Comparison of ENCODE assay signal across 11 mouse cellular contexts in the genomic region with DNA sequence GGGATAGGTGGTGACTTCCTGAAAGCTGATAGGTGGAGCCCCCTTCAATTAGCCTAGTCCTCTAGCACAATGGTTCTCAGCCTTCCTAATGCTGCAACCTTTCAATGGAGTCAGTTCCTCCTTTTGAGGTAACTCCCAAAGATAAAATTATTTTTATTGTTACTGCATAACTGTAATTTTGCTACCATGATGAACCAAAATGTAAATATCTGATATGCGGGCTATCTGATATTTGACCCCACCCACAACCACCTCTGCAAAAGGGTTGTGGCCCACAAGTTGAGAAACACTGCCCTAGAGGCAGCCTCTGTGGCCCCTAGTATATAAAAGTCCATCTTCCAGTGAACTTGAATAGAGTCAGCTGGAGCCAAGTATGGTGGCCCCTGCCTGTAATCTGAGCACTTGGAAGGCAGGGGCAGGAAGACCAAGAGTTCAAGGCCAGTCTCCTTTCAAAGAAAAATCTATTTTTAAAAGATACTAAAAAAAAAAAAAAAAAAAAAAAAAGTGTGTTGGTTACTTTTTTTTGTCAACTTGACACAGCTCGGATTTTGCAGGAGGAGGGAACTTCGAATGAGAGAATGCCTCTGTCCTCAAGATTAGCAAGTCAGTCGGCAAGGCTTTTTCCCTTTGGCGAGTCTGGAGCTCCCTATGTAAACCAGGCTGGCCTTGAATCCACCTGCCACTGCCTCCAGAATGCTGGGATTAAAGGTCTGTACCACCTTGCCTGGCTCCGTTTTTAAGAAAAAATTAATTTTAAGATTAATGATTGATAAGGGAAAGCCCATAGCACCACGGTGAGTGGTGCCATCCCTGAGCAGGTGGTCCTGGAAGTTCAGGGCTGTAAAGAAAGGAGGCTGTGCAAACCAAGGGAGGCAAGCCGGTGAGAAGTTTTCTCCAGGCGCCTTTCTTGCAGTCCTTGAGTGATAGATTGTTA. TPM values are rescaled to one million over a fixed set of nuclear protein-coding genes. Genes with fewer than 3 reads are reported as not detected.
DNase-seq lines count a peak whose midpoint lies in the region; ATAC-seq and TF ChIP-seq lines count a peak whose summit lies in the region.
"Had no signal": no experiment of that assay in that cellular context is flagged by ENCODE, and none has a peak within 500 bp of the region (broad histone marks: within the 10 kb centered on the region; RNA-seq: fewer than 3 reads in every experiment).

No protein-coding gene starts in this region.

- no peaks in the 10 kb centered on the region for H3K9me3 ChIP-seq in erythroblast, embryonic 14.5 days (ENCODE audit: control insufficient read depth, low read length)
- no peaks in the 10 kb centered on the region for H3K9me3 ChIP-seq in limb, embryonic 13.5 days
- H3K9me3 ChIP-seq in limb, embryonic 10.5 days (replicated peaks) = no peaks in the 10 kb centered on the region

- TF ChIP-seq POLR2A in bone marrow, adult 2 months (IDR thresholded peaks at IDR 0.05; ENCODE audit: borderline replicate concordance, control insufficient read depth, low read depth, low read length) = no peak

- no peak overlapping the region for H3K27ac ChIP-seq in limb, embryonic 13.5 days
- no peak overlapping the region for H3K27ac ChIP-seq in limb, embryonic 10.5 days
- peak overlapping the region; percentile 16; the same call in 1 of the 2 replicates for H3K27ac ChIP-seq in bone marrow, adult 2 months (ENCODE audit: control insufficient read depth, insufficient read depth, low read depth, low read length, poor library complexity)

- ATAC-seq in erythroblast, adult 5-6 weeks (replicated peaks; ENCODE audit: low FRiP score, poor library complexity, severe bottlenecking) = no peak
- no peak for ATAC-seq in limb, embryonic 13.5 days (ENCODE audit: low FRiP score, low read depth)

- peak overlapping the region; percentile 80; the same call in 1 of the 2 replicates for H3K4me2 ChIP-seq in limb, embryonic 13.5 days (replicated peaks)

- H3K4me3 ChIP-seq in erythroblast, embryonic 14.5 days (replicated peaks) = peak overlapping the region; percentile 70
- no peak overlapping the region for H3K4me3 ChIP-seq in limb, embryonic 13.5 days
- H3K4me3 ChIP-seq in limb, embryonic 10.5 days = no peak overlapping the region
- H3K4me3 ChIP-seq in bone marrow, adult 2 months (replicated peaks; ENCODE audit: control insufficient read depth, low read depth, low read length) = no peak overlapping the region

- peaks cover 19% of the 10 kb centered on the region for H3K36me3 ChIP-seq in erythroblast, embryonic 14.5 days (ENCODE audit: control insufficient read depth)
- peaks cover 3% of the 10 kb centered on the region; the same call in 1 of the 2 replicates for H3K36me3 ChIP-seq in limb, embryonic 13.5 days
- H3K36me3 ChIP-seq in limb, embryonic 10.5 days = peaks cover 4% of the 10 kb centered on the region; the same call in 1 of the 2 replicates

- intact Hi-C loops in left cerebral cortex, postnatal 4 days (cut with DNase I) = no loop called here

- H3K27me3 ChIP-seq in erythroblast, embryonic 14.5 days (ENCODE audit: control insufficient read depth) = no peaks in the 10 kb centered on the region
- 0 out of 2 replicates have a peak, but pooled peaks cover 2% of the 10 kb centered on the region for H3K27me3 ChIP-seq in limb, embryonic 13.5 days
- H3K27me3 ChIP-seq in limb, embryonic 10.5 days (ENCODE audit: low read depth, poor library complexity, severe bottlenecking) = no peaks in the 10 kb centered on the region

- WGBS in limb, embryonic 13.5 days = 52% methylated on average over 9 of the region's 9 CpGs
- 59% methylated on average over 9 of the region's 9 CpGs for WGBS in limb, embryonic 10.5 days
- WGBS in bone marrow, adult 2 months = 64% methylated on average over 9 of the region's 9 CpGs

- no peak for DNase-seq in limb, embryonic 10.5 days (ENCODE audit: low spot score)
- peak; percentile 39 to 42 for DNase-seq in kidney, postnatal 36 days
- no peak for DNase-seq in frontal cortex, postnatal 25 days (ENCODE audit: low spot score in 2 of 2)
- DNase-seq in left cerebral cortex, postnatal 4 days = no peak
- DNase-seq: adrenal gland, postnatal 10 days; cerebellum, adult 11 months; lung, adult 18-20 months had no signal

- peaks cover 90% of the 10 kb centered on the region for H3K4me1 ChIP-seq in erythroblast, embryonic 14.5 days (ENCODE audit: control insufficient read depth)
- peaks cover 12% of the 10 kb centered on the region for H3K4me1 ChIP-seq in limb, embryonic 13.5 days
- H3K4me1 ChIP-seq in limb, embryonic 10.5 days = peaks cover 16% of the 10 kb centered on the region
- peaks cover 1% of the 10 kb centered on the region; the same call in 1 of the 2 replicates for H3K4me1 ChIP-seq in bone marrow, adult 2 months (ENCODE audit: control insufficient read depth, insufficient read depth, low read length)

- no peak overlapping the region for H3K9ac ChIP-seq in limb, embryonic 13.5 days

- TF ChIP-seq CTCF in bone marrow, adult 2 months (IDR thresholded peaks at IDR 0.05; ENCODE audit: control insufficient read depth, insufficient read depth, low read length) = no peak

RNA-seq across cellular contexts. Expression of gene Taldo1, which starts 1.4 kb away (rescaled TPM):
- 53.1 and 91.9 TPM in 2 replicates for polyA plus RNA-seq in erythroblast, embryonic 14.5 days (2012)
- total RNA-seq in erythroblast, adult 5-6 weeks (2015; ENCODE audit: low replicate concordance) = 132 and 180 TPM in 2 replicates
- 443 and 565 TPM in 2 replicates for total RNA-seq in erythroblast, adult 5-6 weeks (2017; ENCODE audit: low replicate concordance)
- polyA plus RNA-seq in limb, embryonic 13.5 days (2015; fragmentation: Nextera tagmentation; extraction: Ambion mirVana) = 266 and 280 TPM in 2 replicates
- 258 and 272 TPM in 2 replicates for polyA plus RNA-seq in limb, embryonic 10.5 days (2016; fragmentation: Nextera tagmentation; extraction: Ambion mirVana)
- polyA plus RNA-seq in bone marrow, adult 2 months (2011; ENCODE audit: insufficient read depth, insufficient read length, low replicate concordance, missing spikeins) = 324 and 522 TPM in 2 replicates
- 100 to 1,000 TPM; 146 to 152 TPM for total RNA-seq in left cerebral cortex, postnatal 4 days (2021)

RNA-seq across cellular contexts. Expression of gene Gatd1, which starts 23.3 kb away (rescaled TPM):
- 0.16 and 0.42 TPM in 2 replicates for polyA plus RNA-seq in erythroblast, embryonic 14.5 days (2012)
- 6.3 and 9.2 TPM in 2 replicates for total RNA-seq in erythroblast, adult 5-6 weeks (2015; ENCODE audit: low replicate concordance)
- total RNA-seq in erythroblast, adult 5-6 weeks (2017; ENCODE audit: low replicate concordance) = 4.9 and 6.0 TPM in 2 replicates
- polyA plus RNA-seq in limb, embryonic 13.5 days (2015; fragmentation: Nextera tagmentation; extraction: Ambion mirVana) = 73.8 and 75.9 TPM in 2 replicates
- 44.5 and 56.4 TPM in 2 replicates for polyA plus RNA-seq in limb, embryonic 10.5 days (2016; fragmentation: Nextera tagmentation; extraction: Ambion mirVana)
- polyA plus RNA-seq in bone marrow, adult 2 months (2011; ENCODE audit: insufficient read depth, insufficient read length, low replicate concordance, missing spikeins) = 26.2 and 33.6 TPM in 2 replicates
- 10 to 100 TPM; 43.1 to 44.6 TPM for total RNA-seq in left cerebral cortex, postnatal 4 days (2021)

RNA-seq across cellular contexts. Expression of gene Cend1, which starts 38.7 kb away (rescaled TPM):
- polyA plus RNA-seq in erythroblast, embryonic 14.5 days (2012) = not detected in 2 replicates
- total RNA-seq in erythroblast, adult 5-6 weeks (2015; ENCODE audit: low replicate concordance) = not detected in 2 replicates
- total RNA-seq in erythroblast, adult 5-6 weeks (2017; ENCODE audit: low replicate concordance) = not detected in 2 replicates
- 5.1 and 5.2 TPM in 2 replicates for polyA plus RNA-seq in limb, embryonic 13.5 days (2015; fragmentation: Nextera tagmentation; extraction: Ambion mirVana)
- polyA plus RNA-seq in limb, embryonic 10.5 days (2016; fragmentation: Nextera tagmentation; extraction: Ambion mirVana) = 6.0 and 8.8 TPM in 2 replicates
- 3.4 TPM in 1 of 2 replicates, not detected in the other for polyA plus RNA-seq in bone marrow, adult 2 months (2011; ENCODE audit: insufficient read depth, insufficient read length, low replicate concordance, missing spikeins)
- total RNA-seq in left cerebral cortex, postnatal 4 days (2021) = 100 to 1,000 TPM; 111 to 122 TPM

RNA-seq across cellular contexts. Expression of gene Slc25a22, which starts 47.1 kb away (rescaled TPM):
- polyA plus RNA-seq in erythroblast, embryonic 14.5 days (2012) = 0.70 and 0.97 TPM in 2 replicates
- 8.2 and 11.7 TPM in 2 replicates for total RNA-seq in erythroblast, adult 5-6 weeks (2015; ENCODE audit: low replicate concordance)
- 3.2 and 10.0 TPM in 2 replicates for total RNA-seq in erythroblast, adult 5-6 weeks (2017; ENCODE audit: low replicate concordance)
- polyA plus RNA-seq in limb, embryonic 13.5 days (2015; fragmentation: Nextera tagmentation; extraction: Ambion mirVana) = 38.8 and 39.3 TPM in 2 replicates
- 43.6 and 48.3 TPM in 2 replicates for polyA plus RNA-seq in limb, embryonic 10.5 days (2016; fragmentation: Nextera tagmentation; extraction: Ambion mirVana)
- polyA plus RNA-seq in bone marrow, adult 2 months (2011; ENCODE audit: insufficient read depth, insufficient read length, low replicate concordance, missing spikeins) = 18.1 and 30.3 TPM in 2 replicates
- 100 to 1,000 TPM; 196 to 217 TPM for total RNA-seq in left cerebral cortex, postnatal 4 days (2021)

RNA-seq across cellular contexts. Expression of gene Eps8l2, which starts 51.9 kb away (rescaled TPM):
- polyA plus RNA-seq in erythroblast, embryonic 14.5 days (2012) = 0.05 and 0.09 TPM in 2 replicates
- total RNA-seq in erythroblast, adult 5-6 weeks (2015; ENCODE audit: low replicate concordance) = not detected in 2 replicates
- total RNA-seq in erythroblast, adult 5-6 weeks (2017; ENCODE audit: low replicate concordance) = not detected in 2 replicates
- 7.4 and 10.3 TPM in 2 replicates for polyA plus RNA-seq in limb, embryonic 13.5 days (2015; fragmentation: Nextera tagmentation; extraction: Ambion mirVana)
- polyA plus RNA-seq in limb, embryonic 10.5 days (2016; fragmentation: Nextera tagmentation; extraction: Ambion mirVana) = 3.4 and 5.0 TPM in 2 replicates
- polyA plus RNA-seq in bone marrow, adult 2 months (2011; ENCODE audit: insufficient read depth, insufficient read length, low replicate concordance, missing spikeins) = 0.57 and 0.79 TPM in 2 replicates
- total RNA-seq in left cerebral cortex, postnatal 4 days (2021) = under 1 TPM; 0.86 to 0.97 TPM

Comparison
In these comparisons a context has a peak if more than half of its experiments do, and no peak if none do; other contexts are left out.
1. DNase-seq: peak in kidney, postnatal 36 days (2 of 2); none in limb, embryonic 10.5 days (single experiment), frontal cortex, postnatal 25 days (0 of 2) and left cerebral cortex, postnatal 4 days (single experiment).
2. RNA of gene Gatd1, which starts 23.3 kb away (polyA plus RNA-seq): 73.8 to 75.9 TPM in limb, embryonic 13.5 days, 44.5 to 56.4 TPM in limb, embryonic 10.5 days and 26.2 to 33.6 TPM in bone marrow, adult 2 months; 0.16 to 0.42 TPM in erythroblast, embryonic 14.5 days; every median in the first group is over 10 times any median in the second.